Mouse (Mus musculus) layer of hippocampus, postnatal 25 days (tissue): Measurements from ENCODE around the gene Gm10959. TPM values are rescaled to one million over a fixed set of nuclear protein-coding genes. Genes with fewer than 3 reads are reported as not detected.
"Not testable (repeated sequence)": the region's sequence is repeated elsewhere in the genome, so short reads cannot be mapped to it uniquely, and the experiment has no call there.

ENCODE experiments used
- DNase-seq, 2 experiments: peaks; one replicate each; pipeline ENCODE4 v3.0.0; 2022; ENCODE audit warnings: mixed read lengths in 2 of 2, low spot score in 1 of 2; ENCODE audit errors: extremely low spot score in 1 of 2
- total RNA-seq, 2 experiments: library from RNA; stranded (reverse); gene quantifications; 2 replicates each; pipeline ENCODE4 v1.2.3; 2021

The Gm10959 gene
- not detected for total RNA-seq

- no peak for DNase-seq
Measured at GRCm38 (mm10) chr3:122919260-122919659, at the start of gene Gm10959. TSS of gene Gm10959 (minus strand) at chr3:122919360.

GRCm38 (mm10) chr3:122968391-122968790 is 49.2 kb upstream of the Gm10959 start:
- DNase-seq: no peak

DNA sequence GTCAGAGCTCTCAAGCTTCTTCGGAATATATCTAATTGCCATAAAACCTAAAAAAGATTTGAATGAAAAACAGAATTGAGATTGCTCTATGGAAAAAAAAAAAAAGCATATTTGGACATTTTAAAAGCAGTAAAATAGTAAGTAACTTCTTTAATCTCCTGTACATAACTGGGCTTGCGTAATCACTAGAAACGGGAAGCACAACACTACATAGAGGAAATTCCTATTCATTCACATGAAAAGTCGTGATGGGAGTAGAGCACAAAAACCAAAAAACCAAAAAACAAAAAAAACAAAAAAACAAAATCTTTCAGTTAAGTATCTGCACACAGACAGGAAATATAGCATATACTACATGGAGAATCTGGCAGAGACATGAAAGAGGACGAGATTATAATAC is 45.1 kb upstream of the Gm10959 start:
- no peak for DNase-seq

DNA sequence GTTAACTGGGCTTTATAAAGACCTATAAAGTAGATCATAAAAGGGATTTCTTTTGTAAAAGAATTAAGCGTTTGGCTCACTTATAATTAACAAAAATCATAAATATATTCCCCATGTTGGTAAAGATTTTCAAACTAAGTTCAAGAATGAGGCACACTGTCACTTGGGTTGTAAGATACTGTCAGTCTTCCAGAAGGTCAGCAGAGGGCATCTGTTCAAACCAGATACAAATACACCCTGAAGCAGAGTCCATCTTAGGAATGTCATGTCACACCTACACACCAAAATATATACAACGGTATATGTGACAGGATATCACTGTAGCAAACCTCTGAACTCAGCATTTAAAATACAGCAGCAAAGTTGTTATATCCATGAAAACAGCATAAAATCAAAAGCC is 31.0 kb upstream of the Gm10959 start:
- DNase-seq: no peak

- no peak for DNase-seq
Measured at GRCm38 (mm10) chr3:122943387-122943890, 24.3 kb upstream of the Gm10959 start.

DNA sequence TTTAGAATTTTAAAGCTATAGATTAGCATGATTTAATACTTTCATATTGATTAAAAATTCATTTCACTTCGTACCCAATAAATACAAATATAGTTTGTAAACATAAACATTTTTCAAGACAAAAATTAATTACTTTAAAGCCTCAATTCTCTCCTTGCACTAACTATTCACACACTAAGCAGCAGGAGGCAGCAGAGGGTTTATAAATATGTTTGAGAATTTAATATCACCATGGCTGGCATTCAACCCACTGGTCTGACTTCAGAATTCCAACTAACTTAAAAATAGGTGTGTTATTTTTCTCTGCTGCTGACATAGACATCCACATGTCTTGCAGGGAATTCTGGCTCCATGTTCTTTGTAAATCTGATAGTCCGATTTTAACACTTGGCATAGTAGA is 20.1 kb upstream of the Gm10959 start:
- DNase-seq: peak in 1 of 2 experiments; percentile 57

- not testable (repeated sequence) for DNase-seq
Measured at GRCm38 (mm10) chr3:122937176-122937575, 18.0 kb upstream of the Gm10959 start.

- no peak for DNase-seq
Measured at GRCm38 (mm10) chr3:122932466-122932865, 13.3 kb upstream of the Gm10959 start.

DNA sequence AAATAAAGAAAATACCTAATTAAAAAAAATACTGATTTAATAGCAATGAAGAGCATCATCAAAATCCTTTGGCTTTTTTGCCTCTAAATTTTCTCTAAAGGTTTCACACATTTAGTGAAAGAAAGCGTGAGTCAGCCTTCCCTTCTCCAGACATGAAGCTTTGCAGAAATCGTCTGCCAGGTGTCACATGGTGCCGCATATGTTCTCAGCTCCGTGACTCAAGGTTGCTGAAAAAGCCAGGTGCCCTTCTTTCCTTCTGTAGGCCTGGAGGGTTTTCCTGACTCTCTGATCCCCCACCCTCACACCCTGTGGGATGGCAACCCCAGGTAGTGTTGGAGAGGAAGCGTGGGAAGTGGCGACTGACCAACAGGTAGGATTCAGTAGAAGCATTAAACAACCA is 10.6 kb upstream of the Gm10959 start:
- DNase-seq: no peak

GRCm38 (mm10) chr3:122924009-122924914 is 5.1 kb upstream of the Gm10959 start, which contains the start of gene 1810037I17Rik:
TSS of gene 1810037I17Rik (plus strand) at chr3:122924203.
- peak; percentile 91 to 93 for DNase-seq

GRCm38 (mm10) chr3:122923147-122923546 is 4.0 kb upstream of the Gm10959 start:
- DNase-seq: no peak

DNA sequence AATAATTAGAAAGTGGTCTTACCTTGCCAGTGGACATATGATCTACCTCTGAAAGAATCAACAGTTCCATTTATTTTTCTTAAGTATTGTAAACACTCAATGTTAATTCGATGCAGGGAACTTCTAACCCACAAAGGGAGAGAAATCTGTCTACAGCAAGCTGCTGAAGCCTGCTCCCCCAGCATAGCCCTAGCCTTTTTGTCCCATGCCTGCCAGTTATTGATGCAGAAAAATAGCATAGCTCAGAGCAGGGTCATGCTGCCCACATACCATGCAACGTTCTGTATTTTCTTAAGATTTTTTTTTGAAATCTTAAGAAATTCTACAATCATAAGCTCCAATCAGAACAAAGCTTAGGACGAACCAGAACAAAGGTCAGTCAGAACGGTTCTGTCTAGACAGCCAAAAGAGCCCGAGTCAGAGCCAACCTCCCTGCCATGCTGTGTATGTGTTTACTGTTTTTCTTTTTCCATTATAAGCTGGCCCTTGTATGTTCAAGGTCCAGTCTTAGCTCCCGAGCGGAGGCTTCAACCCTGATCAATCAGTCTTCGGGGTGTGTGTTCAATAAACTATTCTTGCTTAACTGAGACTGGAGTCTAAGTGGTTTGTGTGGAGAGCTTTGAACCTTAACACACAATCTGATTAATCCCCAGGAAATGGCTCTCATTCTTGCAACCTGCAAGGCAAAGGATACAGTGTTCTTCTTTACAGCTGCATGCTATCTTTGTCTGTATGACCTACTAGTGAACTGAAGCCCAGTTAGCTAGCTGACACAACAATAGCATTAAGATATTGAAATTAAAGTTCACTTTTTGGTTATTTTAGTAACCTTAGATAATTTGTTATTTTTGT is 2.7 kb upstream of the Gm10959 start:
- no peak for DNase-seq

- no peak for DNase-seq
Measured at GRCm38 (mm10) chr3:122920572-122921435, 1.6 kb upstream of the Gm10959 start.

DNA sequence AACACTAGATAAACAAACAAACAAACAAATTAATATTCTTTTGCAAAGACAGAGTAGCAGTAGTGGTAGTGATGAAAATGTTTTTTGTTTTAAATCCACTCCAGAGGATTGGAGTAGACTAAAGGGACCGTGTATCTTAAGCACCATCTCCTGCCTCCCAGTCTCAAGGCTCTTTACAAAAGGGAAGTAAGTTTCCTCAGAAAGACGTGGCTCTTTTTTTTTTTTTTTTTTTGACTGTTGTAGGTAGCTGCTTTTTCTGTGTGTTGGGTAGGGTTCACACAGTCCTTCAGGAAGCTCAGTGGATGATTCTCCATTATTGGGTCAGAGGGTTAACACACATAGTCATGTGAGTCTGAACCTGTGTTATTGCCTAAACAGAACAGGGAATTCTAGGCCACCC is 488 bp downstream of the Gm10959 start:
- DNase-seq: no peak

GRCm38 (mm10) chr3:122916191-122916680 is 2.9 kb downstream of the Gm10959 start:
- no peak for DNase-seq

DNA sequence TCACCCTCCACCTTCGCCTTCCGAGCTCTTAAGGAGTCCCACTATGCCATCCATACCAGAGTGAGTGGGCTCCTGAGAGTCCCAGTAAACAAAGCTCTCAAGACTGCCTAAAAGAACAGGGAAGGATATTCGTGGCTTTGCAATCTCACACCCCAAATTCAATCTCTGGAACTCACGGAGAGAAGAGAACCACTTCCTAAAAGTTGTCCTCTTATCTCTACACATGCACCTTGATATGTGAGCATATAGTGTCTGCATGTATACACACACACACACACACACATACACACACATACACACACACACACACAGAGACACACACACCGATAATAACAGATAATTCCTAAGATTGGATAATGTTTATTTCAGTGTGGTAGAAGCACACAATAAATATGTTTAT is 3.7 kb downstream of the Gm10959 start:
- DNase-seq: no peak

DNA sequence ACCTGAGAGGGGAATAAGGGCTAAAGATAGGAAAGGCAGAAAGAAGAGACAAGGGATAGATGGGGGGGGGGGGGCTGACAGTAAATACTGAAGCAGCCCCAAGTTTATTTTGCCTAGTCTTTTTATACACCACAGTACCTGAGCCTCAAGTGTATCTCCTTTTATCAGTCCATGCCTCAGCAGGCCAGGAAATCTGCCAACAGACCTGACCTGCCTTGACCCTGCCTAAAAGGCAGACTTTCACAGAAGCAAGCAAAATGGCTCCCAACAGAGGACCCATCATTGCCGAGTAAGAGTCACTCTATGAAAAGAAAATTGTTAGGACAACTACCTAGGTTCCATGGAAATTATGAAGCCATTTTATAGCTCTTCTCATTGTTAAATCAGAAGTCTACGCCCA is 11.3 kb downstream of the Gm10959 start:
- no peak for DNase-seq

GRCm38 (mm10) chr3:122903746-122904433 is 15.3 kb downstream of the Gm10959 start:
- DNase-seq: peak; percentile 19 to 35

- DNase-seq: no peak
Measured at GRCm38 (mm10) chr3:122898254-122898653, 20.9 kb downstream of the Gm10959 start.
